Mouse (Mus musculus): ENCODE results near the gene Slc2a9.

DNA sequence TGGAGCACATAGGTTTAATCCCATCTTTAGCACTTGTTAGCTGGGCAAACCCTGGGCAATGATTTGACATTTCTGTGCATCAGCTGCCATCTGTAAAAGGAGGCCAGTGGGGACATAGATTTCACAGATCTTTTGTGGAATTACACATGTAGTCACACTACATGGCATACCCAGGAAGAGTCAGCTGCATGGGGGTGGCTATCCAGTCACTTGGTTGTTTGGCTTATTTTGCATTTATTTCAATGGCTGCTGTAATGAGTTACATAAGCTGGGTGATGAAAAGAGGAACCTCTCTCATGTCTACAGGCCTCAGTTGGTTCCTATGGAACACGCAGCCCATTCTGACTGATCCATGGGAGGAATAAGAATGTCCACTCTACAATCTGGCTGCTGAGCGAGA lies 143.2 kb downstream of the Slc2a9 start:
- TF ChIP-seq GATA1 (IDR thresholded peaks at IDR 0.05; ENCODE audit: low read length) (no peak), TAL1 (IDR thresholded peaks at IDR 0.05; ENCODE audit: low read length) (no peak)

All from erythroblast, embryonic 14.5 days (primary cell).